Mouse (Mus musculus) liver, embryonic 11.5 days (tissue): ENCODE results near the gene Ccdc24. TPM values are rescaled to one million over a fixed set of nuclear protein-coding genes. Genes with fewer than 3 reads are reported as not detected.
A peak's percentile ranks its signal among the peaks of the same experiment; 100 is the strongest.

Experiments
- ATAC-seq: fragments of 200-750 bp; cut with Nextera tagmentation; replicated peaks from 2 replicates; pipeline ENCODE4 v1.8.0; 2017; ENCODE audit warnings: moderate number of reproducible peaks, mild to moderate bottlenecking, moderate TSS enrichment, moderate library complexity; ENCODE audit not compliant: low FRiP score
- DNase-seq: peaks from one replicate; pipeline ENCODE4 v3.0.0-alpha.2; 2017; ENCODE audit warnings: low spot score
- H3K27ac ChIP-seq: fragments of 300-500 bp; sonication (generic); 2 replicates; pipeline ENCODE4 v1.5.1; 2014; ENCODE audit warnings: mild to moderate bottlenecking, low read depth, low read length, control low read depth
- H3K27me3 ChIP-seq: fragments of 300-500 bp; sonication (generic); replicated peaks from 2 replicates; pipeline ENCODE4 v1.6.1; 2014; ENCODE audit warnings: low read length, mixed read lengths; ENCODE audit not compliant: control insufficient read depth, insufficient read depth
- H3K36me3 ChIP-seq: fragments of 300-500 bp; sonication (generic); 2 replicates; pipeline ENCODE4 v1.6.1; 2014; ENCODE audit warnings: mild to moderate bottlenecking, low read length, moderate library complexity, mixed read lengths; ENCODE audit not compliant: control insufficient read depth, insufficient read depth
- H3K4me1 ChIP-seq: fragments of 300-500 bp; sonication (generic); replicated peaks from 2 replicates; pipeline ENCODE4 v1.6.1; 2014; ENCODE audit warnings: low read length, mixed read lengths; ENCODE audit not compliant: control insufficient read depth, insufficient read depth
- H3K4me2 ChIP-seq: fragments of 300-500 bp; sonication (generic); 2 replicates; pipeline ENCODE4 v1.6.1; 2014; ENCODE audit warnings: mild to moderate bottlenecking, control low read depth, moderate library complexity
- H3K4me3 ChIP-seq: fragments of 300-500 bp; sonication (generic); 2 replicates; pipeline ENCODE4 v1.5.1; 2014; ENCODE audit warnings: low read depth, low read length, control low read depth
- H3K9ac ChIP-seq: fragments of 300-500 bp; sonication (generic); 2 replicates; pipeline ENCODE4 v1.6.1; 2014; ENCODE audit warnings: low read depth, low read length, control low read depth
- H3K9me3 ChIP-seq: fragments of 300-500 bp; sonication (generic); 2 replicates; pipeline ENCODE4 v1.6.1; 2016; ENCODE audit warnings: low read length, inconsistent platforms, mixed read lengths; ENCODE audit not compliant: control insufficient read depth
- WGBS: fragments of 180-500 bp; shearing (Covaris S2); extraction: QIAGEN DNeasy Blood & Tissue Kit; methylation state at CpG from one replicate; pipeline ENCODE4 v1.1.7; 2014; 5-methylcytosine and 5-hydroxymethylcytosine counted together
- polyA plus RNA-seq: library from polyadenylated mRNA; unstranded; fragments of >200 nt; fragmentation: Nextera tagmentation; extraction: Ambion mirVana; gene quantifications from 2 replicates; pipeline ENCODE4 v1.2.1, GENCODE M21; 2014

Gene Ccdc24
- polyA plus RNA-seq, 1 experiment from 2014 or later, result 1.5 TPM

- H3K4me2 ChIP-seq, result peak overlapping the region; percentile 59
- no peaks in the 10 kb centered on the region for H3K36me3 ChIP-seq
- H3K4me3 ChIP-seq, result peak overlapping the region; percentile 5
- peak overlapping the region; percentile 14 for H3K9ac ChIP-seq
- no peaks in the 10 kb centered on the region for H3K27me3 ChIP-seq
- ATAC-seq (peak; percentile 34), DNase-seq (peak; percentile 62)
- no peaks in the 10 kb centered on the region for H3K9me3 ChIP-seq
- peak overlapping the region; percentile 57 for H3K27ac ChIP-seq
- H3K4me1 ChIP-seq, result peaks cover 45% of the 10 kb centered on the region
- 7% methylated on average over 12 of the region's 12 CpGs for WGBS
Measured at GRCm38 (mm10) chr4:117829260-117830123, 42.9 kb downstream of the Ccdc24 start.

- H3K4me3 ChIP-seq, result no peak overlapping the region
- no peak for ATAC-seq
- H3K36me3 ChIP-seq, result no peaks in the 10 kb centered on the region
- no peaks in the 10 kb centered on the region for H3K27me3 ChIP-seq
- DNase-seq, result no peak
- no peak overlapping the region for H3K4me2 ChIP-seq
- H3K4me1 ChIP-seq, result peaks cover 37% of the 10 kb centered on the region
- no peak overlapping the region for H3K27ac ChIP-seq
- H3K9ac ChIP-seq, result no peak overlapping the region
- H3K9me3 ChIP-seq, result no peaks in the 10 kb centered on the region
- WGBS, result 62% methylated on average over 8 of the region's 8 CpGs
Measured at GRCm38 (mm10) chr4:117828572-117829145, 43.7 kb downstream of the Ccdc24 start.

- Histone ChIP-seq H3K4me1 (no peaks in the 10 kb centered on the region), H3K9ac (no peak overlapping the region), H3K9me3 (no peaks in the 10 kb centered on the region), H3K27me3 (no peaks in the 10 kb centered on the region; the same call in 1 of the 2 replicates), H3K36me3 (no peaks in the 10 kb centered on the region), H3K27ac (no peak overlapping the region), H3K4me2 (no peak overlapping the region), H3K4me3 (no peak overlapping the region)
- DNase-seq (no peak), ATAC-seq (no peak)
- WGBS, result 91% methylated on average over 10 of the region's 10 CpGs
Measured at GRCm38 (mm10) chr4:117818032-117818431, 54.3 kb downstream of the Ccdc24 start.

- Histone ChIP-seq H3K9ac (no peak overlapping the region), H3K27me3 (0 out of 2 replicates have a peak, but pooled peaks cover 2% of the 10 kb centered on the region), H3K4me3 (no peak overlapping the region), H3K4me1 (no peaks in the 10 kb centered on the region), H3K4me2 (no peak overlapping the region), H3K36me3 (no peaks in the 10 kb centered on the region), H3K9me3 (no peaks in the 10 kb centered on the region), H3K27ac (no peak overlapping the region)
- DNase-seq, result no peak
- 76% methylated on average over 5 of the region's 5 CpGs for WGBS
- no peak for ATAC-seq
Measured at GRCm38 (mm10) chr4:117816776-117817175, 55.6 kb downstream of the Ccdc24 start.

Other genes with a start within 250 kb of the Ccdc24 start
- gene Dmap1, start 190.3 kb downstream of the Ccdc24 start, polyA plus RNA-seq, result 56.7 and 59.0 TPM in 2 replicates
- gene Gm12845, start 148.1 kb downstream of the Ccdc24 start, polyA plus RNA-seq, result not detected in 2 replicates
- gene Klf17, start 106.9 kb downstream of the Ccdc24 start, polyA plus RNA-seq, result not detected in 2 replicates
- 21.7 and 26.3 TPM in 2 replicates for gene Slc6a9, start 38.1 kb downstream of the Ccdc24 start, polyA plus RNA-seq
- gene B4galt2, start 10.9 kb upstream of the Ccdc24 start, polyA plus RNA-seq, result 9.3 and 10.5 TPM in 2 replicates
- gene Atp6v0b, start 14.8 kb upstream of the Ccdc24 start, polyA plus RNA-seq, result 212 and 229 TPM in 2 replicates
- 21.9 and 23.1 TPM in 2 replicates for gene Dph2, start 19.5 kb upstream of the Ccdc24 start, polyA plus RNA-seq
- 42.7 and 44.2 TPM in 2 replicates for gene Ipo13, start 42.4 kb upstream of the Ccdc24 start, polyA plus RNA-seq
- gene Artn, start 57.2 kb upstream of the Ccdc24 start, polyA plus RNA-seq, result 0.74 and 1.2 TPM in 2 replicates